Mouse (Mus musculus): ENCODE results near the gene Gm11168. TPM values are rescaled to one million over a fixed set of nuclear protein-coding genes. Genes with fewer than 3 reads are reported as not detected.
"Not testable (repeated sequence)": the region's sequence is repeated elsewhere in the genome, so short reads cannot be mapped to it uniquely, and the experiment has no call there.

Gene Gm11168
- polyA plus RNA-seq, 2 experiments: not detected

DNA sequence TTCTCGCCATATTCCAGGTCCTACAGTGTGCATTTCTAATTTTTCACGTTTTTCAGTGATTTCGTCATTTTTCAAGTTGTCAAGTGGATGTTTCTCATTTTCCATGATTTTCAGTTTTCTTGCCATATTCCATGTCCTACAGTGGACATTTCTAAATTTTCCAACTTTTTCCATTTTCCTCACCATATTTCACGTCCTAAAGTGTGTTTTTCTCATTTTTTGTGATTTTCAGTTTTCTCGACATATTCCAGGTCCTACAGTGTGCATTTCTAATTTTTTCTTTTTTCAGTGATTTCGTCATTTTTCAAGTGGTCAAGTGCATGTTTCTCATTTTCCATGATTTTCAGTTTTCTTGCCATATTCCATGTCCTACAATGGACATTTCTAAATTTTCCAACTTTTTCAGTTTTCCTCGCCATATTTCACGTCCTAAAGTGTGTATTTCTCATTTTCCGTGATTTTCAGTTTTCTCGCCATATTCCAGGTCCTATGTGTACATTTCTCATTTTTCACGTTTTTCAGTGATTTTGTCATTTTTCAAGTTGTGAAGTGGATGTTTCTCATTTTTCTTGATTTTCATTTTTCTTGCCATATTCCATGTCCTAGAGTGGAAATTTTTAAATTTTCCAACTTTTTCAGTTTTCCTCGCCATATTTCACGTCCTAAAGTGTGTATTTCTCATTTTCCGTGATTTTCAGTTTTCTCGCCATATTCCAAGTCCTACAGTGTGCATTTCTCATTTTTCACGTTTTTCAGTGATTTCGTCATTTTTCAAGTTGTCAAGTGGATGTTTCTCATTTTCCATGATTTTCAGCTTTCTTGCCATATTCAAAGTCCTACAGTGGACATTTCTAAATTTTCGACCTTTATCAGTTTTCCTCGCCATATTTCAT, 16.9 kb downstream of the Gm11168 start:
- not testable (repeated sequence) for H3K4me2 ChIP-seq (ENCODE audit: low read depth); H3K27me3 ChIP-seq (ENCODE audit: control insufficient read depth, insufficient read depth, low read length); H3K36me3 ChIP-seq (replicated peaks; ENCODE audit: control insufficient read depth, insufficient read depth, low read depth); H3K4me1 ChIP-seq (replicated peaks; ENCODE audit: control insufficient read depth in 2 of 2, insufficient read depth in 2 of 2, low read length in 1 of 2); DNase-seq (ENCODE audit: low read depth in 3 of 3, low spot score in 3 of 3); H3K27ac ChIP-seq; ATAC-seq (ENCODE audit: insufficient read depth); H3K9me3 ChIP-seq (ENCODE audit: control insufficient read depth, low read length); H3K9ac ChIP-seq (replicated peaks); H3K4me3 ChIP-seq (ENCODE audit: insufficient read depth in 1 of 2, low read depth in 2 of 2, low read length in 2 of 2)
- WGBS (ENCODE audit: insufficient replicate concordance): 57% methylated on average over 11 of the region's 19 CpGs

DNA sequence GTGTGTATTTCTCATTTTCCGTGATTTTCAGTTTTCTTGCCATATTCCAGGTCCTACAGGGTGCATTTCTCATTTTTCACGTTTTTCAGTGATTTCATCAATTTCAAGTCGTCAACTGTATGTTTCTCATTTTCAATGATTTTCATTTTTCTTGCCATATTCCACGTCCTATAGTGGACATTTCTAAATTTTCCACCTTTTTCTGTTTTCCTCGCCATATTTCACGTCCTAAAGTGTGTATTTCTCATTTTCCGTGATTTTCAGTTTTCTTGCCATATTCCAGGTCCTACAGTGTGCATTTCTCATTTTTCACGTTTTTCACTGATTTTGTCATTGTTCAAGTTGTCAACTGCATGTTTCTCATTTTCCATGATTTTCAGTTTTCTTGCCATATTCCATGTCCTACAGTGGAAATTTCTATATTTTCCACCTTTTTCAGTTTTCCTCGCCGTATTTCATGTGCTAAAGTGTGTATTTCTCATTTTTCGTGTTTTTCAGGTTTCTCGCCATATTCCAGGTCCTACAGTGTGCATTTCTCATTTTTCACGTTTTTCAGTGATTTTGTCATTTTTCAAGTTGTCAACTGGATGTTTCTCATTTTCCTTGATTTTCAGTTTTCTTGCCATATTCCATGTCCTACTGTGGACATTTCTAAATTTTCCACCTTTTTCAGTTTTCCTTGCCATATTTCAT, 19.3 kb downstream of the Gm11168 start:
- peak in 2 of 3 experiments; percentile 39 to 41 for DNase-seq (ENCODE audit: low read depth in 3 of 3, low spot score in 3 of 3)
- H3K9me3 ChIP-seq (ENCODE audit: control insufficient read depth, low read length); H3K4me2 ChIP-seq (ENCODE audit: low read depth); H3K4me3 ChIP-seq (ENCODE audit: insufficient read depth in 1 of 2, low read depth in 2 of 2, low read length in 2 of 2); H3K9ac ChIP-seq (replicated peaks); H3K36me3 ChIP-seq (replicated peaks; ENCODE audit: control insufficient read depth, insufficient read depth, low read depth); H3K4me1 ChIP-seq (replicated peaks; ENCODE audit: control insufficient read depth in 2 of 2, insufficient read depth in 2 of 2, low read length in 1 of 2); H3K27me3 ChIP-seq (ENCODE audit: control insufficient read depth, insufficient read depth, low read length); H3K27ac ChIP-seq; ATAC-seq (ENCODE audit: insufficient read depth): not testable (repeated sequence)
- 58% methylated on average over 9 of the region's 13 CpGs for WGBS (ENCODE audit: insufficient replicate concordance)

DNA sequence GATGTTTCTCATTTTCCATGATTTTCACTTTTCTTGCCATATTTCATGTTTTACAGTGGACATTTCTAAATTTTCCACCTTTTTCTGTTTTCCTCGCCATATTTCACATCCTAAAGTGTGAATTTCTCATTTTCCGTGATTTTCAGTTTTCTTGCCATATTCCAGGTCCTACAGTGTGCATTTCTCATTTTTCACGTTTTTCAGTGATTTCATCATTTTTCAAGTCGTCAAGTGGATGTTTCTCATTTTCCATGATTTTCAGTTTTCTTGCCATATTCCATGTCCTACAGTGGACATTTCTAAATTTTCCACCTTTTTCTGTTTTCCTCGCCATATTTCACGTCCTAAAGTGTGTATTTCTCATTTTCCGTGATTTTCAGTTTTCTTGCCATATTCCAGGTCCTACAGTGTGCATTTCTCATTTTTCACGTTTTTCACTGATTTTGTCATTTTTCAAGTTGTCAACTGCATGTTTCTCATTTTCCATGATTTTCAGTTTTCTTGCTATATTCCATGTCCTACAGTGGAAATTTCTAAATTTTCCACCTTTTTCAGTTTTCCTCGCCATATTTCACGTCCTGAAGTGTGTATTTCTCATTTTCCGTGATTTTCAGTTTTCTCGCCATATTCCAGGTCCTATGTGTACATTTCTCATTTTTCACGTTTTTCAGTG, 20.3 kb downstream of the Gm11168 start, which contains the start of gene Gm10718:
TSS of gene Gm10718 (plus strand) at position 236 of the 673 bp plus-strand sequence.
- not testable (repeated sequence) for H3K9me3 ChIP-seq (ENCODE audit: control insufficient read depth, low read length); H3K4me1 ChIP-seq (replicated peaks; ENCODE audit: control insufficient read depth in 2 of 2, insufficient read depth in 2 of 2, low read length in 1 of 2); H3K27ac ChIP-seq; H3K4me3 ChIP-seq (ENCODE audit: insufficient read depth in 1 of 2, low read depth in 2 of 2, low read length in 2 of 2); H3K4me2 ChIP-seq (ENCODE audit: low read depth); H3K27me3 ChIP-seq (ENCODE audit: control insufficient read depth, insufficient read depth, low read length); ATAC-seq (ENCODE audit: insufficient read depth); DNase-seq (ENCODE audit: low read depth in 3 of 3, low spot score in 3 of 3); H3K9ac ChIP-seq (replicated peaks); H3K36me3 ChIP-seq (replicated peaks; ENCODE audit: control insufficient read depth, insufficient read depth, low read depth)
- WGBS (ENCODE audit: insufficient replicate concordance): 54% methylated on average over 9 of the region's 13 CpGs

DNA sequence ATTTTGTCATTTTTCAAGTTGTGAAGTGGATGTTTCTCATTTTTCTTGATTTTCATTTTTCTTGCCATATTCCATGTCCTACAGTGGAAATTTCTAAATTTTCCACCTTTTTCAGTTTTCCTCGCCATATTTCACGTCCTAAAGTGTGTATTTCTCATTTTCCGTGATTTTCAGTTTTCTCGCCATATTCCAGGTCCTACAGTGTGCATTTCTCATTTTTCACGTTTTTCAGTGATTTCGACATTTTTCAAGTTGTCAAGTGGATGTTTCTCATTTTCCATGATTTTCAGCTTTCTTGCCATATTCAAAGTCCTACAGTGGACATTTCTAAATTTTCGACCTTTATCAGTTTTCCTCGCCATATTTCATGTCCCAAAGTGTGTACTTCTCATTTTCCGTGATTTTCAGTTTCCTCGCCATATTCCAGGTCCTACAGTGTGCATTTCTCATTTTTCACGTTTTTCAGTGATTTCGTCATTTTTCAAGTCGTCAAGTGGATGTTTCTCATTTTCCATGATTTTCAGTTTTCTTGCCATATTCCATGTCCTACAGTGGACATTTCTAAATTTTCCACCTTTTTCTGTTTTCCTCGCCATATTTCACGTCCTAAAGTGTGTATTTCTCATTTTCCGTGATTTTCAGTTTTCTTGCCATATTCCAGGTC, 21.0 kb downstream of the Gm11168 start:
- not testable (repeated sequence) for H3K9ac ChIP-seq (replicated peaks); H3K27ac ChIP-seq; H3K27me3 ChIP-seq (ENCODE audit: control insufficient read depth, insufficient read depth, low read length); H3K9me3 ChIP-seq (ENCODE audit: control insufficient read depth, low read length); H3K4me2 ChIP-seq (ENCODE audit: low read depth); H3K4me1 ChIP-seq (replicated peaks; ENCODE audit: control insufficient read depth in 2 of 2, insufficient read depth in 2 of 2, low read length in 1 of 2); H3K36me3 ChIP-seq (replicated peaks; ENCODE audit: control insufficient read depth, insufficient read depth, low read depth); H3K4me3 ChIP-seq (ENCODE audit: insufficient read depth in 1 of 2, low read depth in 2 of 2, low read length in 2 of 2); ATAC-seq (ENCODE audit: insufficient read depth); DNase-seq (ENCODE audit: low read depth in 3 of 3, low spot score in 3 of 3)
- 46% methylated on average over 14 of the region's 16 CpGs for WGBS (ENCODE audit: insufficient replicate concordance)

DNA sequence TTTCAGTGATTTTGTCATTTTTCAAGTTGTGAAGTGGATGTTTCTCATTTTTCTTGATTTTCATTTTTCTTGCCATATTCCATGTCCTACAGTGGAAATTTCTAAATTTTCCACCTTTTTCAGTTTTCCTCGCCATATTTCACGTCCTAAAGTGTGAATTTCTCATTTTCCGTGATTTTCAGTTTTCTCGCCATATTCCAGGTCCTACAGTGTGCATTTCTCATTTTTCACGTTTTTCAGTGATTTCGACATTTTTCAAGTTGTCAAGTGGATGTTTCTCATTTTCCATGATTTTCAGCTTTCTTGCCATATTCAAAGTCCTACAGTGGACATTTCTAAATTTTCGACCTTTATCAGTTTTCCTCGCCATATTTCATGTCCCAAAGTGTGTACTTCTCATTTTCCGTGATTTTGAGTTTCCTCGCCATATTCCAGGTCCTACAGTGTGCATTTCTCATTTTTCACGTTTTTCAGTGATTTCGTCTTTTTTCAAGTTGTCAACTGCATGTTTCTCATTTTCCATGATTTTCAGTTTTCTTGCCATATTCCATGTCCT, 21.8 kb downstream of the Gm11168 start, which contains the start of gene Gm10717:
TSS of gene Gm10717 (plus strand) at position 506 of the 556 bp plus-strand sequence.
- H3K4me1 ChIP-seq (replicated peaks; ENCODE audit: control insufficient read depth in 2 of 2, insufficient read depth in 2 of 2, low read length in 1 of 2); H3K27me3 ChIP-seq (ENCODE audit: control insufficient read depth, insufficient read depth, low read length); H3K4me2 ChIP-seq (ENCODE audit: low read depth); ATAC-seq (ENCODE audit: insufficient read depth); H3K27ac ChIP-seq; H3K9me3 ChIP-seq (ENCODE audit: control insufficient read depth, low read length); DNase-seq (ENCODE audit: low read depth in 3 of 3, low spot score in 3 of 3); H3K4me3 ChIP-seq (ENCODE audit: insufficient read depth in 1 of 2, low read depth in 2 of 2, low read length in 2 of 2); H3K9ac ChIP-seq (replicated peaks); H3K36me3 ChIP-seq (replicated peaks; ENCODE audit: control insufficient read depth, insufficient read depth, low read depth): not testable (repeated sequence)
- 62% methylated on average over 12 of the region's 12 CpGs for WGBS (ENCODE audit: insufficient replicate concordance)

DNA sequence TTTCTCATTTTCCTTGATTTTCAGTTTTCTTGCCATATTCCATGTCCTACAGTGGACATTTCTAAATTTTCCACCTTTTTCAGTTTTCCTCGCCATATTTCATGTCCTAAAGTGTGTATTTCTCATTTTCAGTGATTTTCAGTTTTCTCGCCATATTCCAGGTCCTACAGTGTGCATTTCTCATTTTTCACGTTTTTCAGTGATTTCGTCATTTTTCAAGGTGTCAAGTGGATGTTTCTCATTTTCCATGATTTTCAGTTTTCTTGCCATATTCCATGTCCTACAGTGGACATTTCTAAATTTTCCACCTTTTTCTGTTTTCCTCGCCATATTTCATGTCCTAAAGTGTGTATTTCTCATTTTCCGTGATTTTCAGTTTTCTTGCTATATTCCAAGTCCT, 22.5 kb downstream of the Gm11168 start:
- H3K27ac ChIP-seq; ATAC-seq (ENCODE audit: insufficient read depth); H3K4me1 ChIP-seq (replicated peaks; ENCODE audit: control insufficient read depth in 2 of 2, insufficient read depth in 2 of 2, low read length in 1 of 2); DNase-seq (ENCODE audit: low read depth in 3 of 3, low spot score in 3 of 3); H3K4me3 ChIP-seq (ENCODE audit: insufficient read depth in 1 of 2, low read depth in 2 of 2, low read length in 2 of 2); H3K9ac ChIP-seq (replicated peaks); H3K36me3 ChIP-seq (replicated peaks; ENCODE audit: control insufficient read depth, insufficient read depth, low read depth); H3K9me3 ChIP-seq (ENCODE audit: control insufficient read depth, low read length); H3K27me3 ChIP-seq (ENCODE audit: control insufficient read depth, insufficient read depth, low read length); H3K4me2 ChIP-seq (ENCODE audit: low read depth): not testable (repeated sequence)
- WGBS (ENCODE audit: insufficient replicate concordance): 43% methylated on average over 4 of the region's 6 CpGs

DNA sequence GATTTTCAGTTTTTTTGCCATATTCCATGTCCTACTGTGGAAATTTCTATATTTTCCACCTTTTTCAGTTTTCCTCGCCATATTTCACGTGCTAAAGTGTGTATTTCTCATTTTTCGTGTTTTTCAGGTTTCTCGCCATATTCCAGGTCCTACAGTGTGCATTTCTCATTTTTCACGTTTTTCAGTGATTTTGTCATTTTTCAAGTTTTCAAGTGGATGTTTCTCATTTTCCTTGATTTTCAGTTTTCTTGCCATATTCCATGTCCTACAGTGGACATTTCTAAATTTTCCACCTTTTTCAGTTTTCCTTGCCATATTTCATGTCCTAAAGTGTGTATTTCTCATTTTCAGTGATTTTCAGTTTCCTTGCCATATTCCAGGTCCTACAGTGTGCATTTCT, 23.0 kb downstream of the Gm11168 start:
- H3K4me3 ChIP-seq (ENCODE audit: insufficient read depth in 1 of 2, low read depth in 2 of 2, low read length in 2 of 2); H3K9ac ChIP-seq (replicated peaks); ATAC-seq (ENCODE audit: insufficient read depth); H3K27me3 ChIP-seq (ENCODE audit: control insufficient read depth, insufficient read depth, low read length); DNase-seq (ENCODE audit: low read depth in 3 of 3, low spot score in 3 of 3); H3K4me1 ChIP-seq (replicated peaks; ENCODE audit: control insufficient read depth in 2 of 2, insufficient read depth in 2 of 2, low read length in 1 of 2); H3K36me3 ChIP-seq (replicated peaks; ENCODE audit: control insufficient read depth, insufficient read depth, low read depth); H3K4me2 ChIP-seq (ENCODE audit: low read depth); H3K9me3 ChIP-seq (ENCODE audit: control insufficient read depth, low read length); H3K27ac ChIP-seq: not testable (repeated sequence)
- 62% methylated on average over 5 of the region's 5 CpGs for WGBS (ENCODE audit: insufficient replicate concordance)
